Mouse (Mus musculus): ENCODE results near the gene Adamts7.
A peak's percentile ranks its signal among the peaks of the same experiment; 100 is the strongest.

Adamts7 gene

DNA sequence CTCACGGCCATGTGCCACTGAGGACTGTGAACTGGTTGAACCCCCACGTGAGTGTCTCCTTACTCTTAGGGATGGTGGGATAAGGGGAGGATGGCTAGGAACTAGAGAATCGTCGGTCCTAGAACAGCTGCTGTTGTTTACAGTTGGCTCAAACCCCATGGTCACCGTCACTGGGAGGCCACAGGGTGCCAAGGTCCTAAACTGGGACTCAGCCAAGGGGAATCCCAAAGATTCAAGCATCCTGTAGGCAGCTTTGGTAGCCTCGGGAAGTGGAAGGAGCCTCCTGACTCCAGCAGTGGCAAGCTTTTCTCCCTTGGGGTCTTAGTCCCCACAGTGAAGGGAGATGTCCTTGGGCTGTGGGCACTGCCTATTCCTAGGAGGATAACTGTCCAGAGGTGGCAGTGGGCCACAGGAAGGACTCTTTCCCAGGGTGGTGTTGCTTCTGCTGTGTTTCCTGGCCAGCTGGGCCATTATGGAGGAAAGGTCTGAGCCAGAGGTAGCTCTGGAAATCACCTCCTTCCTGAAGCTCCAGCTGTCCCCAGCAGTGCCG lies 34.3 kb downstream of the Adamts7 start:
- DNase-seq (ENCODE audit: low read depth in 1 of 2, low spot score in 2 of 2) = no peak

DNA sequence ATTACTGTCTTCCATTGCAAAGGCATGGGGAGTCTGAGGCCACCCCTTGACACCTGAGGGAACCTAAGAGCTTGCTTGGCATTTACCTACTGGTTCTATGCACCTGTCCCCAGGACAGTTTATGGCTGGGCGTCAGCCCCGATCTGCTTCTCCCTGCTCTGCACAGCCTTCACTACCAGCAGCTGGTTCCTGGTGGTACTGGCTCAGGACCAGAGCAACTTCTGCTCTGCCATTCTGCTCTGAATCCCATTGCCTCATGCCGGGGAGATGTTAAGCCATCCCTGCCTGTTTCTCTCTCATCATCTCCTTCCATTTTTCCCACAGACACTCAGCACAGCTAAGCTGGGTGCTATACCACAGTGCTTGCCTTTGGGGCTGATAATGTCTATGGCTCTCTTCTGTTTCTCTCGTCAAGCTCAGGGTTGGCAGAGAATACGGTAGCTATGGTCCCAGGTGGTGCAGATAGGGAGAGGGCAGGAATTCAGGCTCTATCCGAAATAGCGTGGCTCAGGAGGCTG lies 35.1 kb downstream of the Adamts7 start:
- DNase-seq (ENCODE audit: low read depth in 1 of 2, low spot score in 2 of 2) = no peak

DNA sequence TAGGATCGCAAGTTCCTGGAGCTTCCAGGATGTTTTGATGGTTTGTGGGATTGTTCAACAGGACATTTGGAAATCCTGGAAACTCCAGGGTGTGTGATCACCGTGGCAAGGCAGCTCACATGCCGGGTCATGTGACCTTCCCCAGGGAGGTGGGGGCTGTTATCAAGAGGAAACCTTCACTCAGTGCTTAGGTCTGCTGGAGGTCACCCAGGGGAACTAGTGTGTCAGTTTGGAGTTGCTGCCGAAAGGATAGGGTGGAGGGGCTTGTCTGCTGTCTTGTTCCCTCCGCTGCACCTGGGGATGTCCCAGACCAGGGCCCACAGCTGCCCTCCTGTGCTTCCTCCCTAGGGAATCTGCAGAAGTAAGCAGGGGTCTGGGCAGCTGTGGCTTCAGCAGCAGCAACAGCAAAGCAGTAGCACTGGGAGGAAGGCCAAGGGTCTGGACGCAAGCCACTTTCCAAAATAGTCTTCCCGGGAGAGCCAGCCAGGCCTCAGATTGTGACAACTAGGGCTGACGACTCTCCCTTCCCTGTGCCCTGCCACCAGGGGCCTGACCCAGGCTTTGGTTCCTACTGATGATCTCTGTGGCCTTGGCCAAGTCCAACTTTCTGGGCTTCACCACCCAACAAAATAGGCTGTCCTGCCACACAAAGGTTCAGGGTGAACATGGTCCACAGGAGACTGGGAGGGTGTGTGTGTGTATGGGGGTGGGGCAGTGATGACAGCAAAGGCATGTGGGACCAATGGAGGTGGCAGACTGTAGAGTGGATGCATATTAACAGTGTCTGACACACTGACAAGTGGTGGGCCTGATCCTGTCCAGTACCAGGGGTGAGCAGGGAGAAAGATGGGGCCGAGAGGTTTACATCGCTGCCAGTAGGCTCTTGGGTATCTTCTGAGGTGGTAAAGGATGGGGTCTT lies 35.9 kb downstream of the Adamts7 start:
- DNase-seq (ENCODE audit: low read depth in 1 of 2, low spot score in 2 of 2) = no peak

DNA sequence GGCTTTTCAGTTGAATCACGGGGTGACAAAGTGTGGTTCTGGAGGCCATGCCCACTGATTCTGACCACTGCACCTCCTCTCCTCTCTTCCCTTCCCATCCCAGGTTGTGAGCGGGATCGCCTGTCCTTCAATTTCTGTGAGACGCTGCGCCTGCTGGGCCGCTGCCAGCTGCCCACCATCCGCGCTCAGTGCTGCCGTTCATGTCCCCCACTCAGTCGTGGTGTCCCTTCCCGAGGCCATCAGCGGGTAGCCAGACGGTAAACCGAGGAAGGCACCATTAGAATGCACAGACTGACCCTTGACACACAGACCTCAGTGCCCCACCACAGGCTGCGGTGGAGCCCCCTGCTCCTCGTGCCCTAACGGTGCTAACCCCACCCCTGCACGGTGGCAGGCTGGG lies 36.7 kb downstream of the Adamts7 start:
- DNase-seq (ENCODE audit: low read depth in 1 of 2, low spot score in 2 of 2) = no peak

DNA sequence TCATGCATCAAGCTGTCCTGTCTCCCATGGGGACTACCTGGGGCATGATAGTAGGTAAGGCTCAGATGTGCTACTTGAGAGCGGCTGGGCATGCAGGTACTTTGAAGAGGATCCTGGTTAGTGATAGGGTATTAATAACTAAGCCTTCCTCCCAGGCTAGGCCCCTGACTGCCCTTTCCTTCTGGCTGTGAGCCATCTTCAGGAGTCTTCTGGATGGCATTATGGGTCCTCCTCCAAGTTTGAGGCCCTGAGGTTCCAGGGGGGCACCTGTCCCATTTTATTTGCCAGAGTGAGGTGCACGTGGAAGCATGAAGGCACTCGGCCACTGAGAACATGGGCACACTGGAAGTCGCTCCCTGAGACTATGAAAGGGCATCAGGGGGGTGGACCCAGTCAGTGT lies 37.6 kb downstream of the Adamts7 start:
- no peak for DNase-seq (ENCODE audit: low read depth in 1 of 2, low spot score in 2 of 2)

DNA sequence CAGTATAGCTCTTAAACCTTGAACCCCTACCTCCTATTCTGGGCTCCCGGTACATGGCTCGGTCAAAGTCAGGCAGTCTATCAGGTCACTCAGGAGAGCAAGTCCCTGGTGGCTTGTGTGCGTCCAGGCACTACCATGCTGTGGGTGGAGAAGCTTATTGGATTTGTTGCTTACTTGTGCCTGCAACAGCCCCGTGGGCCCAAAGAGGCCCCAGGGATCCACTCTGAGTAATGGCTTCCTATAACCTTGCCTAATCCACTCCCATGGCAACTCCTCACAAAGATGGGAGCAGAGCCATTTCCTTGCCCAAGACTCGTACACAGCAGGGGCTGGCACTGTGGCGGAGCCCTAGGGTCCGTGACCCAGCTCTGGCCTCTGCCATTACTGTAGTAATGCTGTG lies 38.2 kb downstream of the Adamts7 start:
- DNase-seq (ENCODE audit: low read depth in 1 of 2, low spot score in 2 of 2) = no peak

DNA sequence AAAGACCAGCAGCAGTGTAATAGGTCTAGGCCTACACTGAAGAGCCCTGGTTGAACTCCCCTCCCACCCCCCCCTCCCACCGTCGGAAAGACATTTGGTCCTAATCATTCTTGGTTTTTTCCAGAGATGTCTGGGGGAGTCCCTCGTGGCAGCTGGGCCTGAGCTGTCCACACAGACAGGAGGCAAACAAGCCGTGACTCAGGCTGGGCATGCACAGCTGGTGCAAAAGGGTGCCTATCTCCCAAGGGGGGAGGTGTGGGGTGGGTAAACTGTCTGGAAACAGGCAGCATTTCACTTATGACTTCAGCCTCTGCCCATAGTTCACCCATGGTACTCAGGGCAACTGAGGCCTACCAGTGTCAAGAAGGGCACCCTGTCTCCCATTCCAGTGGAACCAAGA lies 38.7 kb downstream of the Adamts7 start:
- no peak for DNase-seq (ENCODE audit: low read depth in 1 of 2, low spot score in 2 of 2)

DNA sequence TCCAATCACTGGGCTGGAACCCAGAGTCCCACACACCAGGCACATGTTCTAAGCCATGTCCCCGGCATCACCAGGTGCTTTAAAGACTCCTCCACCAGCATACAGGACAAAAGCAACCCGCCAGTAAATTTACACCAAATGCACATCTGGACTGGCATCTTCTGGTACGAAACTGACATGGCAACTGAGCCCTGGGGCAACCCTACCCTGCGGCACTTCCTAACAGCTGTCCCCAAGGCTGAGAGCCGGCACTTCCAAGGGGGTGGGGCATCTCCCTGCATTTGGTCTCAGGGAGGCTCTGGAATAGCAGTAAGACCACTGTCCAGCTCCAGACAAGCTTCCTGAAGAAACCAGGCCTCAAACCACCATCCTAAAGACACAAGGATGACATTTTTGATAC lies 40.4 kb downstream of the Adamts7 start:
- no peak for DNase-seq (ENCODE audit: low read depth in 1 of 2, low spot score in 2 of 2)

DNA sequence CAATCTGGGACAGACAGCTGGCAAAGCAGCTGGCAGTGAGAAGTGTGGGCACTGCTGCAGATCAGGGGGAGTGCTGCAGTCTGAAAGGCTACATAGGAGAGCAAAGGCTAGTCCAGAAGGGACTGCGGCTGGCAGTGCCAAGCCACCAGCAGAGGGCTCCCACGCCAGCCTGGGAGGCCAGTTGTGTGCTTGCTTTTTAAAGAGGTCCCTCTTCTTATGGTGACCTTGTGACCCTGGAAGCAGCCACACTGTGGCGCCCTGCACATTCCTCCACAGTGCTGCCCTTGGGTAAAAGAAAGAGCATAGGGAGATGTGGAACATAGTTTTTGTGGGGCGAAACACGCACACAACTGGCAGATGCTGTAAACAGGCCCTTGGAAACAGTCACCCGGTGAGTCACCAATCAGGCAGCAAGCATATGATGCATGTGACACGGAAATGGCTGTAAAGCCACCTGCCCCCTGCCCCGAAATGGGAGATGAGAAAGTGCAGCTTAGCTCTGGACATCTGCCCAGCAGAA lies 41.6 kb downstream of the Adamts7 start:
- DNase-seq (ENCODE audit: low read depth in 1 of 2, low spot score in 2 of 2) = no peak

DNA sequence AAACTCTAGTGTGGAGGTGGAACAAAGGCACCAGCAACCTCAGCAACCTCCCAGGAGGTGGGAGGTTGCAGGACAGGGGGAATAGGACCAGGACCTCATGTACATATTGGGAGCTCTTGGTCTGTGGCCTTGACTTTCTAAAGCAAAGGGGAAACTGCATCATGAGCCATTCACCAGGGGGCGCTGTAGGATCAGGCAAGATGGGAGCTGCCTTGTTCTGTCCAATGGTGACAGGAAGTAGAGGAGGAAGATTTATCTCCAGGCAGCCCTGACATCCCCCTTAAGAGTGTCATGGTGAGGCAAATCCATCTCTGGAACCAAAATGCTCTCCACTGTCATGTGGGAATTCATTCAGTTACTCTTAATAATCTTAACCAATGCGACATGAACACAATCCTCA lies 43.6 kb downstream of the Adamts7 start:
- DNase-seq (ENCODE audit: low read depth in 1 of 2, low spot score in 2 of 2) = peak; percentile 54 to 71

DNA sequence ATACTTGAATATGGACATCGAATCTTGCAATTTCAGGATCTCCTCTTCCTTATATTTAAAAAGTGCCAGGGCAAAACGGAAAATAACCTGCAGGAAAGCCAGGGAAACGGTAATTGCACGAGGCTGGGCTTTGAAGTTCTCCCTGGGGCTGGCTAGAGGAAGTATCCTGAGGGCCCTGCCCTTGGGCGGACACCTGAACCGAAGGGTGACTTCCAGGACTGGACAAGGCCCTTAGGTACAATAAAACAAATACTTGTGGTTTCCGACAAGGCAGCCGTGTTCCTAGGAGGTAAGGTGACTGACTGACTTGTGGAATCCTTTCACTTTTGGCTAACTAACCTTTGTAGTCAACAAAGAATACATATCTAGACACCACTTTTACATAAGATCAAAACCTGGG lies 44.9 kb downstream of the Adamts7 start:
- DNase-seq (ENCODE audit: low read depth in 1 of 2, low spot score in 2 of 2) = no peak

DNA sequence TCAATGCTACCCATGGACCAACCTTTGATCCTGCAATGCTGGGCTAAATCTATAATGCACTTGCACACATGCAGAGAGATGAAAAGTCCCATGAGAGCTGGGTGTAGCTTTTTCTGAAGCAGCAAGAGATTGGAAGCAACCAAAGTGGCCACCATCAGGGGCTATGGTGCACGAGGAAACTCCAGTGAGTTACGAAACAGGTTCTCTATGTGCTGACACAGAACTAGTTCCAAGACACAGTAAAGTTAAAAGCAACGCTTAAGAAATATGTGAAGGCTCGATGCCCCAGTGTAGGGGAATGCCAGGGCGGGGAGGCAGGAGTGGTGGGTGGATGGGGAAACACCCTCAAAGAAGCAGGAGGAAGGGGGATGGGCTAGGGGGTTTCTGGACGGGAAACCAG lies 45.8 kb downstream of the Adamts7 start:
- DNase-seq (ENCODE audit: low read depth in 1 of 2, low spot score in 2 of 2) = no peak

DNA sequence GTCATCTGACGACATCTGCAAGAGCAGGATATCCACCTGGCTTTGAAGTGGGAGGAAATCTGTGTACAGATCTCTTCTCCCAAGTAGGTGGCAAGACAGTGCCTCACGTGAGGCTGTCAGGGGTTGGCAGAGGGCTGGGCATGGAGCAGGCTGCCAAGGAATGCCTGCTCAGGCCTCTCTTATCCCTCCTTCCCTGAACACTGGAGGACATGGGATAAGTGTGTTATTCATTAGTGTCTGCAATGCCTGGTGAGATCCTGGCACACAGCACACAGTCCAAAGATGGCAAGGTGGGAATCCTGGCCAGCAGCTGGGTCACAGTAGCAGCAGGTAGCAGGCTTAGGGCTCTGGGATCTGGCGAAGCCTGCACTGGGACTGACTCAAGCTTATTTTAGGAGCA lies 50.3 kb downstream of the Adamts7 start:
- DNase-seq (ENCODE audit: low read depth in 1 of 2, low spot score in 2 of 2) = no peak

DNA sequence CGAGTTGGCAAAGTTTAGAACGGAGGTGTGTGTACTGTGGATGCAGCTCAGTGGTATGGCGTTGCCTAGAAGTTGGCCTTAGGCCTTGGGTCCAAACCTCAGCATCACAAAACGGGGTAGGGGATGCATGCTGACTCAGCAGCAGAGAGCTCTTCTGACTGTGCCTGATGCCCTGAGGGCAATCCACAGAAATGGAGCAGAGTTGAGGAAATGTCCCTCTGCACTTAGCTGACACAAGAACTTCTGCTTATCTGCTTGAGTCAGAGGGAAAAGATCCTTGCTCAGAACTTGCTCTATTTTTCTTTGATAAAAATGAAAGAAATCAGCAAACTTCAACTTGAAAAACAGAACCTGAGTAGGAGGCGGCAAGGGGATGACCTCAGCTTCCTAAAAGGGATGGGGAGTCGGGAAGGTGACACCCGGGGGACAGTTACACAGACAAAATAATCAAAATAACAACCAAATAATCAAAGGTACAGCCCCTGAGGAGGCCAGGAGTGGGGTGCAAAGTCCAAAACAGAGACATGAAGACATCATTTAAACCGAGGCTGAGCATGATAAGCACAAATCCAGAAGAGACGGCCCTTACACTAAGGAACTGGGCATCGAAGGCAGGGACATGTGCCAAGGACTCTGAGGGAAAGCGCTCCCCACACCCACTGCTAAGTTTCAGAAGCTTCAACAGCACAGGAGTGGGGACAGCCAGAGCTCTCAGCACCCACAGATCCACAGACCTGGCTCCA lies 53.6 kb downstream of the Adamts7 start:
- no peak for DNase-seq (ENCODE audit: low read depth in 1 of 2, low spot score in 2 of 2)

DNA sequence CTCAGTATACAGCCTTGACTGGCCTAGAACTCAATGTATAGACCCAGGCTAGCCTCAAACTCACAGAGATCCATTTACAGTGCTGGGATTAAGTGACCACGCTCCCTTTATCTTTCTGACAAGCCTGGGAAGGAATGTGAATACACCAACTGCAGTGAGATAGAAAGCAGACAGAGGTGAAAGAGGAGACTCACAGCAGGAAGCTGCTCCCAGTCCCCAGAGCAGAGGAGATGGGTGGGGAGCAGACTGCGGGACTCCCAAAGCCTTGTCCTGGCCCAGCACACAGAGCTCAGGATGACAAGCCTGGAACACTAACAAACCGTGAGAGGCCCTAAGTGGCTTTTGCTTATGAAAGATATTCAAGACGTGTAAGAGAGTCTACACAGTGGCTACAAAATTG lies 54.6 kb downstream of the Adamts7 start:
- no peak for DNase-seq (ENCODE audit: low read depth in 1 of 2, low spot score in 2 of 2)

DNA sequence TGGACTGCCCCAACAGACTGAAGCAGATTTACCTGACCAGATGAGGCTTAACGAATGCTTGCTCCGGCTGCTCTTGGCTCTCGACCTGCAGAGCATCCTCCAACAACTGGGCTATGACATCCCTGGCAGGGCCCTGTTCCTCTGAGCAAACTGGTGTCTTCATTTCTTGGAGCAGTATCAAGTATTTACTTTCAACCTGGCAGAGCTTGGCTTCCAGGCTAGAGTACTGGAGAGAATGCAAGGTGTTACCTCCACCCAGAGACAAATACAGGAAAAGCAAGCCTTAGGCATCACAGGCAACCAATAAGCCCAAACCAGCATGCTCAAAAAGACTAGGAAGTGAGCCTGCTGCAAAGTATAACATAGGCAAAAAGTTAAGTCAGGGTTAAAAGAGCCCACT lies 59.4 kb downstream of the Adamts7 start:
- no peak for DNase-seq (ENCODE audit: low read depth in 1 of 2, low spot score in 2 of 2)

DNA sequence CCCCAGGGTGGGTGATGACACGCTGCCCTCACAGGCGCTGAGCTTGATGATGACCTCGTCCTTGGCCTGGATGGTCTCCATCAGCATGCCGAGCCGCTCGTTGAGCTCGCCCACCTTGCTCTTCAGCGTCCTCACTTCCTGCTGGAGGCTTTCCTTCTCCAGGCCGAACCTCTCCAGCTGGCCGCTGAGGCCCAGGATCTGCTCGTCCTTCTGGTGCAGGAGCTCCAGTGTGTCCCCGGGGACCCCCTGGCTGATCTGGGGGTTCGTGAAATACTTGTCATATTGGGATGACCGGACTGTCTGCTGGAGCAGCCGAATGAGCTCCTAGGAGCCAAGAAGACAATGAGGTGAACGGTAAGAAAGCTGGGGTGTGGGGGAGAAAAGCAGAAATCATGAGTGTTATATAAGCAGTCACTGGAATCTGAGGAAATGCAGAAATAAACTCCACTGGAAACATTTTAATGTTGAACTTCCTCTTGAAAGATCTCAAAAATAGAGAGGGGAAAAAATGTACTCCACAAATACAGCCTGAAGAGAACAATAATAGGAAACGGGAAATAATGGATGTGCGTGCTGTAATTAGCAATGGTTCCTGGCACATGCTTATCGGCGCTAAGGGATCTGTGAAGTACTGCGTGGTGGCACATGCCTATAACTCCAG lies 63.3 kb downstream of the Adamts7 start:
- no peak for DNase-seq (ENCODE audit: low read depth in 1 of 2, low spot score in 2 of 2)

DNA sequence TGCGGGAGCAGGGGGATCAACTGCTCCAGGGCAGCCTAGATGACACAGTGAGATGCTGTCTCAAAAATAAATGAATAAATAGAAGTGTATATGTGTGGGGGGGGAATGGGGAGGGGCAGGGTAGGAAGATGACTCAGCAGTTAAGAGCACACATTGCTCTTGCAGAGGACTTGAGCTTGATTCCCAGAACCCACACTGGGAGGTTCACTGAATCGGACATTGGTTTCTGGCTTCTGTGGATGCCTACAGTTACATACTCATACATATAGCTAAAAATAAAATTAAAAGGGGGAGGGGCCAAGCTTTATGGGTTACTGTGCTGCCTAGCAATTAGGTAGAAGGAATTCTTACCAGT lies 63.9 kb downstream of the Adamts7 start:
- DNase-seq (ENCODE audit: low read depth in 1 of 2, low spot score in 2 of 2) = no peak

DNA sequence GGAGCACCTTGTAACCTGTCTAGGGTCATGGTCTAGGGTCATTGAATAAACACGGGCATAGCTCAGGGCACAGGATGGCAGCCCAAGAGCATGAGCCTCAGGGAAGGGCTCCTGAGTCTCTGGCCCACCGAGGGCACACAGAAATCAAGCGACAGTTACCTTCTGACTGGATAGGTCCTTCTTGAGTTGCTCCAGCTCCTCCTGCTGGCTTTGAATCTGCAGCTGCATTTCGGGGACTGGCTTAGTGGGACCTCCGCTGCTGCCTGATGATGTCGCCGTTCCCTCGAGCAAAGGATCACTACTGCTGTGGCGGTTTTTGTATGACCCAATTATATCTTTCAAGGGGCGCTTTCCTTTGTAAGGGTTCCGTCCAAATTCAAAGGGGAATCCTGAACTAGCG lies 64.3 kb downstream of the Adamts7 start:
- no peak for DNase-seq (ENCODE audit: low read depth in 1 of 2, low spot score in 2 of 2)

DNA sequence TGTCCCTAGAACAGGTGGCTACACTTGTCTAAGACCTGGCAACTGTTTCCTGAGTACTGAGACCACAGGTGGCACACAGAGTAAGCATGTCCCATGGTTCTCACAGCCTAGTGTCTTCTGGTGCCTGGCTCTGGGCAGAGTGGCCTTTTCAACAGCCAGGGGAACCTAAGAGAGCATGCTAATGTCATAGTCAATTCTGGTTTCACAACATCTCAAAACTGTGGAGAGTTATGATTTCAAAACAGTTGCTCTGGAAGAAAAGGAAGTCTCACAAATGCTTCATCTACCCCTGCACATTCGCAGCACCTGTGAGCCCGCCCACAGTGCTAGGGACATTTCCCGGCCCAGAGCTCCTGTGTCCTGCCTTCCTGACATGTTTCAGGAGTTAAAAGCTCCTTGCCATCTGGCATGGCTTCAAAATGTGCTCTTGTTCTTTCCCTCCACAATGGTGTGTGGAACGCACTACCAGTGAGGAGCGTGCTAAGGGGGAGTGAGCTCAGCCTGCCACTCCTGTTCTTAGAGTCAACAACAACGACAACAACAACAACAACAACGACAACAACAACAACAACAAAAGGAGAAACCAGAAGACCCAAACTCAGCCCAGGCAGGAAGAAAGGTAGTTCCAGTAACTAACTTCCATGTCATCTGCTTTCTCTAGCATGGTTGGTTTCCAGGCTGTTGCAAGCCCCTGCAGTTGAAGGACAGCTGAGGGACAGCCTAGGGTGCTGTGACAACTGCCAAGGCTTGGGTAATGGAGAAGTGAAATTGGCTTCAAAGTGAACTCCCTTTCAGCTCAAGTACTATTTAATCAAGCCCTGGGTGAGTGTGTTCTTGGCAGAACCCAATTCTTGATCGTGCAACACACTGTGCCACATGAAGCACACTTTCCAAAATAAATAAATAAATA lies 70.2 kb downstream of the Adamts7 start:
- DNase-seq (ENCODE audit: low read depth in 1 of 2, low spot score in 2 of 2) = peak; percentile 32 to 49
